Mouse (Mus musculus) olfactory bulb, adult 2 months (tissue): ENCODE results near the gene Cblc.

Source experiments
- CTCF ChIP-seq: fragments of 200-500 bp; IDR thresholded peaks from 2 replicates; pipeline ENCODE4 v1.5.1; 2012; ENCODE audit warnings: low read depth, mild to moderate bottlenecking, low read length, moderate library complexity; ENCODE audit not compliant: insufficient read depth
- POLR2A ChIP-seq: fragments of 200-500 bp; IDR thresholded peaks from 2 replicates; pipeline ENCODE4 v1.6.1; 2012; ENCODE audit warnings: mild to moderate bottlenecking, low read depth, low read length, moderate library complexity; ENCODE audit not compliant: insufficient read depth

DNA sequence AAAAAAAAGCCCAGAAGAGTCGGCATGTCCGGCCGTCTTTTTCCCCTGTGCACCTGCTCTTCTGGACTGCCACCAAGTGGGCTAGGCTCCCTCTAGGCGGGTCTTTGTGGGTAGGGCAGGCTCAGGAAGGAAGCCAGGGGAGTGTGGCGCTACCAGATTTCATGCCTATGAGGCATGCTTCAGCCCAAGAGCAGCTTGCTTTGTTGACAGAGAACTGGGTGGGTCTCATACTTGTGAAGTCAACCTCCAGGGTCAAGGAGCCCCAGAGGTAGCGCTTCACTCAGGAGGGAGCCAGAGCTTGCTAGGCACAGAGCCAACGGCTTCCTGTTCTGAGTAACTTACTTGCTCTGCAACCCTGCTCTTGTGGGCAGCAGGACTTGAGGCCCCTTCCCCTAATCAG, 43.0 kb downstream of the Cblc start:
- TF ChIP-seq CTCF = no peak
- TF ChIP-seq POLR2A = no peak
